14 mouse cellular contexts compared by ENCODE assay signal in the genomic region with DNA sequence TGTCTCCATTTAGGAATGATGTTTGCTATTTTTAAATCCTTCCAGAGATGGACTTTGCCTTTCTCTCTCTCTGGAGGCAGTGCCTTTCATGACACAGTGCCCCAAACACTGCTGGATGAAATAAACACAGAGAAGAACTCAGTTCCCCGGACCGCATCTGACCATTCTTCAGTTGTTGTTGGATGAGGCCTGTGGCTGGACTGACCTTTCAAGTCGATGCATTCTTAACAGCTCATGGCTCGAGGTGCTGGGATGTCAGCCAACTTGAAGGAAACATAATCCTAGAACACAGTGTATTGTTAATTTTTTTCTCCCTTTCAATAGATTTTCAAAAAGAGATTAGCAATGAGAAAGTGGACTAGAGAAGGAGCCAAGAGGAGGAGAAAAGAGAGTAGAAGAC.
A peak's percentile ranks its signal among the peaks of the same experiment; 100 is the strongest.
DNase-seq lines count a peak whose midpoint lies in the region; TF ChIP-seq lines count a peak whose summit lies in the region.
"Had no signal": no experiment of that assay in that cellular context is flagged by ENCODE, and none has a peak within 500 bp of the region (broad histone marks: within the 10 kb centered on the region; RNA-seq: fewer than 3 reads in every experiment).

No protein-coding gene starts in this region.

- intact Hi-C loops in heart, postnatal 14 days (cut with DNase I): no loop called here

- no peak overlapping the region for H3K4me3 ChIP-seq in lung, adult 2 months (replicated peaks; ENCODE audit: extremely low read depth, low read depth, low read length)
- no peak overlapping the region for H3K4me3 ChIP-seq in embryonic fibroblast, embryonic 13.5 days (ENCODE audit: insufficient read depth, low read length)
- no peak overlapping the region for H3K4me3 ChIP-seq in limb, embryonic 10.5 days
- H3K4me3 ChIP-seq: forebrain, embryonic 10.5 days; limb, embryonic 13.5 days had no signal

- H3K27ac ChIP-seq in embryonic fibroblast, embryonic 13.5 days (ENCODE audit: insufficient read depth, low read length): peak overlapping the region; percentile 76
- H3K27ac ChIP-seq in limb, embryonic 10.5 days: no peak overlapping the region
- H3K27ac ChIP-seq: forebrain, embryonic 10.5 days; limb, embryonic 13.5 days had no signal

- no peaks in the 10 kb centered on the region for H3K9me3 ChIP-seq in limb, embryonic 10.5 days (replicated peaks)
- H3K9me3 ChIP-seq: forebrain, embryonic 10.5 days; limb, embryonic 13.5 days had no signal

- TF ChIP-seq CTCF in lung, adult 2 months (IDR thresholded peaks at IDR 0.05; ENCODE audit: insufficient read depth, low read length): no peak
- TF ChIP-seq CTCF in embryonic fibroblast, embryonic 13.5 days (IDR thresholded peaks at IDR 0.05; ENCODE audit: borderline replicate concordance, insufficient read depth, low read length): no peak

- H3K4me1 ChIP-seq in lung, adult 2 months (ENCODE audit: control insufficient read depth, insufficient read depth, low read length): no peaks in the 10 kb centered on the region
- peaks cover 2% of the 10 kb centered on the region; the same call in 1 of the 2 replicates for H3K4me1 ChIP-seq in embryonic fibroblast, embryonic 13.5 days (ENCODE audit: control insufficient read depth, insufficient read depth, low read length)
- H3K4me1 ChIP-seq in limb, embryonic 10.5 days: no peaks in the 10 kb centered on the region
- H3K4me1 ChIP-seq: forebrain, embryonic 10.5 days; limb, embryonic 13.5 days had no signal

- no peak for TF ChIP-seq POLR2A in lung, adult 2 months (IDR thresholded peaks at IDR 0.05; ENCODE audit: borderline replicate concordance, extremely low read depth, low read depth, low read length)
- TF ChIP-seq POLR2A in embryonic fibroblast, embryonic 13.5 days (IDR thresholded peaks at IDR 0.05; ENCODE audit: low read depth, low read length): no peak

- H3K36me3 ChIP-seq in limb, embryonic 10.5 days: no peaks in the 10 kb centered on the region
- H3K36me3 ChIP-seq: forebrain, embryonic 10.5 days; limb, embryonic 13.5 days had no signal

- DNase-seq in adrenal gland, postnatal 10 days: peak; percentile 9
- DNase-seq in adrenal gland, adult 2 months: no peak
- DNase-seq in lung, adult 18-20 months: peak; percentile 6 to 14
- DNase-seq in lung, adult 2 months: no peak
- peak; percentile 1 to 2 for DNase-seq in heart, postnatal 14 days
- DNase-seq in limb, embryonic 10.5 days (ENCODE audit: low spot score): no peak
- no peak for DNase-seq in yolk sac, embryonic 10.5 days (ENCODE audit: low spot score)
- DNase-seq: adrenal gland, adult 8-10 months; cerebellum, postnatal 14 days; layer of hippocampus, postnatal 36 days; thymus, adult 18-20 months had no signal

- no peaks in the 10 kb centered on the region for H3K27me3 ChIP-seq in limb, embryonic 10.5 days (ENCODE audit: low read depth, poor library complexity, severe bottlenecking)
- H3K27me3 ChIP-seq: limb, embryonic 13.5 days had no signal

- WGBS in lung, adult 2 months: 50% methylated on average over 4 of the region's 4 CpGs
- WGBS in limb, embryonic 10.5 days: 95% methylated on average over 4 of the region's 4 CpGs

Comparison
In these comparisons a context has a peak if more than half of its experiments do, and no peak if none do; other contexts are left out.
1. DNase-seq: peak in adrenal gland, postnatal 10 days (single experiment), lung, adult 18-20 months (2 of 2) and heart, postnatal 14 days (2 of 2); none in adrenal gland, adult 2 months (single experiment), lung, adult 2 months (single experiment), limb, embryonic 10.5 days (single experiment) and yolk sac, embryonic 10.5 days (single experiment).